Mouse (Mus musculus): ENCODE data around the gene Safb. TPM values are rescaled to one million over a fixed set of nuclear protein-coding genes. Genes with fewer than 3 reads are reported as not detected.
A peak's percentile ranks its signal among the peaks of the same experiment; 100 is the strongest.
"Not testable (repeated sequence)": the region's sequence is repeated elsewhere in the genome, so short reads cannot be mapped to it uniquely, and the experiment has no call there.

The Safb gene
- polyA plus RNA-seq, 1 experiment from 2014 or later, result 119 TPM

GRCm38 (mm10) chr17:56611323-56611722 lies 26.7 kb downstream of the Safb start:
- Histone ChIP-seq H3K9me3 (ENCODE audit: control insufficient read depth, low read length) (no peaks in the 10 kb centered on the region), H3K4me2 (ENCODE audit: low read depth, severe bottlenecking) (no peak overlapping the region), H3K4me3 (ENCODE audit: low read depth, low read length) (no peak overlapping the region), H3K36me3 (ENCODE audit: control insufficient read depth, insufficient read depth, low read length) (peaks cover 23% of the 10 kb centered on the region), H3K27ac (replicated peaks; ENCODE audit: low read depth, low read length) (no peak overlapping the region), H3K9ac (ENCODE audit: low read length) (no peak overlapping the region), H3K4me1 (ENCODE audit: control insufficient read depth, insufficient read depth, low read length) (peaks cover 12% of the 10 kb centered on the region), H3K27me3 (ENCODE audit: control insufficient read depth, insufficient read depth, low read length) (no peaks in the 10 kb centered on the region)
- no peak for DNase-seq (ENCODE audit: low spot score)
- WGBS, result 69% methylated on average over 2 of the region's 2 CpGs
- ATAC-seq (ENCODE audit: insufficient number of reproducible peaks, low FRiP score, low TSS enrichment, low read depth), result no peak

GRCm38 (mm10) chr17:56611861-56612564 lies 27.4 kb downstream of the Safb start:
- peaks cover 12% of the 10 kb centered on the region for H3K4me1 ChIP-seq (ENCODE audit: control insufficient read depth, insufficient read depth, low read length)
- H3K27ac ChIP-seq (replicated peaks; ENCODE audit: low read depth, low read length), result no peak overlapping the region
- H3K36me3 ChIP-seq (ENCODE audit: control insufficient read depth, insufficient read depth, low read length), result peaks cover 18% of the 10 kb centered on the region
- no peaks in the 10 kb centered on the region for H3K27me3 ChIP-seq (ENCODE audit: control insufficient read depth, insufficient read depth, low read length)
- no peak overlapping the region for H3K4me2 ChIP-seq (ENCODE audit: low read depth, severe bottlenecking)
- DNase-seq (ENCODE audit: low spot score) (peak; percentile 48), ATAC-seq (ENCODE audit: insufficient number of reproducible peaks, low FRiP score, low TSS enrichment, low read depth) (no peak)
- peak overlapping the region; percentile 10; the same call in 1 of the 2 replicates for H3K4me3 ChIP-seq (ENCODE audit: low read depth, low read length)
- WGBS, result 16% methylated on average over 14 of the region's 14 CpGs
- no peaks in the 10 kb centered on the region for H3K9me3 ChIP-seq (ENCODE audit: control insufficient read depth, low read length)
- H3K9ac ChIP-seq (ENCODE audit: low read length), result no peak overlapping the region

GRCm38 (mm10) chr17:56612565-56612939 lies 27.9 kb downstream of the Safb start:
- not testable (repeated sequence) for H3K9me3 ChIP-seq (ENCODE audit: control insufficient read depth, low read length); DNase-seq (ENCODE audit: low spot score); H3K9ac ChIP-seq (ENCODE audit: low read length); H3K27me3 ChIP-seq (ENCODE audit: control insufficient read depth, insufficient read depth, low read length); H3K4me2 ChIP-seq (ENCODE audit: low read depth, severe bottlenecking); ATAC-seq (ENCODE audit: insufficient number of reproducible peaks, low FRiP score, low TSS enrichment, low read depth); H3K4me3 ChIP-seq (ENCODE audit: low read depth, low read length); H3K27ac ChIP-seq (replicated peaks; ENCODE audit: low read depth, low read length)
- 80% methylated on average over 10 of the region's 10 CpGs for WGBS
- Histone ChIP-seq H3K36me3 (ENCODE audit: control insufficient read depth, insufficient read depth, low read length) (peaks cover 19% of the 10 kb centered on the region), H3K4me1 (ENCODE audit: control insufficient read depth, insufficient read depth, low read length) (peaks cover 12% of the 10 kb centered on the region)

DNA sequence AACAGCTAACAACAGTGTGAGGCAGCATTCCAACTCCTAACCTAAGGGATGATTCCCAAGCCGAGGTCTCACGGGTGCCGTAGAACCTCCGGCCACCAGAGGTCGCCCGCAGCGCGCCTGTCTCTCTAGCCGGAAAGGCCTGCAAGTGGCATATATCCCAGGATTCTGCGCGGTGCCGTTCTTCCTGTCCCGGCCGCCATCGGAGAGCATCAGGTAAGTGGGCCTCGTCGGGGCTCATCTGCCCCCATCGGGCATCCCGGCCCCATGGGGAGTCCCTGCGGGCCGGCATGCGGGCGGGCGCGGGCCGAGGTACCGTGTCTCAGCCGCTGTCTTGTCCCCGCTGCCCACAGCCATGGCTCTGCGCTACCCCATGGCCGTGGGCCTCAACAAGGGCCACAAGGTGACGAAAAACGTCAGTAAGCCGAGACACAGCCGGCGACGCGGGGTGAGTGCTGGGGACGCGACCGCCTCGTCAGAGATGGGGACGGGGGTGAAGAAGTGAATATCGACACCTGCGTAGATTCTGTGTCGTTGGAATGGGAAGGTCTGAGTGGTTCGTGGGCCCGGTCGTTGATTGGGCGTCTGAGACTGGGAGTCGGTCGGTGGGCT lies 28.7 kb downstream of the Safb start, which contains the start of gene Rpl36:
Gene Rpl36 (plus strand): TSS at position 181 of the 609 bp plus-strand sequence.
- no peaks in the 10 kb centered on the region for H3K27me3 ChIP-seq (ENCODE audit: control insufficient read depth, insufficient read depth, low read length)
- H3K36me3 ChIP-seq (ENCODE audit: control insufficient read depth, insufficient read depth, low read length), result peaks cover 27% of the 10 kb centered on the region
- H3K4me1 ChIP-seq (ENCODE audit: control insufficient read depth, insufficient read depth, low read length), result peaks cover 12% of the 10 kb centered on the region
- DNase-seq (ENCODE audit: low spot score), result peak; percentile 99
- peak within 1 kb of the TSS; percentile 84 for H3K4me2 ChIP-seq (ENCODE audit: low read depth, severe bottlenecking)
- ATAC-seq (ENCODE audit: insufficient number of reproducible peaks, low FRiP score, low TSS enrichment, low read depth), result peak; percentile 45; the same call in 1 of the 2 replicates
- H3K27ac ChIP-seq (replicated peaks; ENCODE audit: low read depth, low read length), result peak within 1 kb of the TSS; percentile 85
- peak within 1 kb of the TSS; percentile 84 for H3K9ac ChIP-seq (ENCODE audit: low read length)
- under 1% methylated on average over 52 of the region's 52 CpGs for WGBS
- peak within 1 kb of the TSS; percentile 67 for H3K4me3 ChIP-seq (ENCODE audit: low read depth, low read length)
- no peaks in the 10 kb centered on the region for H3K9me3 ChIP-seq (ENCODE audit: control insufficient read depth, low read length)

- Histone ChIP-seq H3K27ac (replicated peaks; ENCODE audit: low read depth, low read length) (peak overlapping the region; percentile 85), H3K9ac (ENCODE audit: low read length) (peak overlapping the region; percentile 84), H3K4me3 (ENCODE audit: low read depth, low read length) (peak overlapping the region; percentile 67), H3K4me2 (ENCODE audit: low read depth, severe bottlenecking) (peak overlapping the region; percentile 84), H3K36me3 (ENCODE audit: control insufficient read depth, insufficient read depth, low read length) (peaks cover 29% of the 10 kb centered on the region)
- H3K27me3 ChIP-seq (ENCODE audit: control insufficient read depth, insufficient read depth, low read length); ATAC-seq (ENCODE audit: insufficient number of reproducible peaks, low FRiP score, low TSS enrichment, low read depth); H3K4me1 ChIP-seq (ENCODE audit: control insufficient read depth, insufficient read depth, low read length); H3K9me3 ChIP-seq (ENCODE audit: control insufficient read depth, low read length): not testable (repeated sequence)
- peak; percentile 46 for DNase-seq (ENCODE audit: low spot score)
- WGBS, result under 1% methylated on average over 25 of the region's 26 CpGs
Measured at GRCm38 (mm10) chr17:56613893-56614292, 29.3 kb downstream of the Safb start.

DNA sequence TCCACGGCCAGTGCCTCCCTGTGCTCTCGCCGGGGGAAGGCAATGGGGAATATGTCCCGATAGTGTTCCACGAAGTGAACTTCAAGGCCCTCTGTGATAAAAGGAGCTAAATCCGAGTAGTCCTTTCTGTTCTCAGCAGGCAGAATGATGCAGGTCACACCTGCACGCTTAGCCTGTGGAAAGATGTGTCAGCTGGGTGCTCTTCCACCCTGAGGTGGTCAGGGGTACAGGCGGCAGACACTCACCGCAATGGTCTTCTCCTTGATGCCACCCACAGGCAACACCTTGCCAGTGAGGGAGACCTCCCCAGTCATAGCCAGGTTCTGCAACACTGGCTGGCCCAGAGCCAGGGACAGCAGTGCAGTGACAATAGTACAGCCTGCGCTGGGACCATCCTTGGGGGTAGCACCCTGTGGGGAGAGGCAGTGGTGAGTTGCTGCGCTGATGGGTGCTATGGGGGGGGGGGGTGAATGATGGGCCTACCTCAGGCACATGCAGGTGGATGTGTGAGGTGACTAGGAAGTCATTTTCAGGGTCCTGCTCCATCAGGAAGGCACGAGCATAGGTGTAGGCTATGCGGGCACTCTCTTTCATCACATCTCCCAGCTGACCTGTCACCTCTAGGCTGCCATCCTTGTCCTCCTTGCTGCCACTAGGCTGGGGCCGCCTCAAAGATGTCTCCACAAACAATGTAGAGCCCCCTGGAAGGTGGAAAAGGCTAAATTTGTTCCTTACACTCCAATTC lies 29.9 kb downstream of the Safb start:
- H3K27me3 ChIP-seq (ENCODE audit: control insufficient read depth, insufficient read depth, low read length), result no peaks in the 10 kb centered on the region
- peak overlapping the region; percentile 67 for H3K4me3 ChIP-seq (ENCODE audit: low read depth, low read length)
- peak overlapping the region; percentile 84 for H3K4me2 ChIP-seq (ENCODE audit: low read depth, severe bottlenecking)
- no peak for ATAC-seq (ENCODE audit: insufficient number of reproducible peaks, low FRiP score, low TSS enrichment, low read depth)
- 26% methylated on average over 14 of the region's 14 CpGs for WGBS
- peaks cover 33% of the 10 kb centered on the region for H3K36me3 ChIP-seq (ENCODE audit: control insufficient read depth, insufficient read depth, low read length)
- peak; percentile 31 for DNase-seq (ENCODE audit: low spot score)
- H3K27ac ChIP-seq (replicated peaks; ENCODE audit: low read depth, low read length), result no peak overlapping the region
- H3K9ac ChIP-seq (ENCODE audit: low read length), result peak overlapping the region; percentile 84
- no peaks in the 10 kb centered on the region for H3K9me3 ChIP-seq (ENCODE audit: control insufficient read depth, low read length)
- peaks cover 8% of the 10 kb centered on the region for H3K4me1 ChIP-seq (ENCODE audit: control insufficient read depth, insufficient read depth, low read length)

DNA sequence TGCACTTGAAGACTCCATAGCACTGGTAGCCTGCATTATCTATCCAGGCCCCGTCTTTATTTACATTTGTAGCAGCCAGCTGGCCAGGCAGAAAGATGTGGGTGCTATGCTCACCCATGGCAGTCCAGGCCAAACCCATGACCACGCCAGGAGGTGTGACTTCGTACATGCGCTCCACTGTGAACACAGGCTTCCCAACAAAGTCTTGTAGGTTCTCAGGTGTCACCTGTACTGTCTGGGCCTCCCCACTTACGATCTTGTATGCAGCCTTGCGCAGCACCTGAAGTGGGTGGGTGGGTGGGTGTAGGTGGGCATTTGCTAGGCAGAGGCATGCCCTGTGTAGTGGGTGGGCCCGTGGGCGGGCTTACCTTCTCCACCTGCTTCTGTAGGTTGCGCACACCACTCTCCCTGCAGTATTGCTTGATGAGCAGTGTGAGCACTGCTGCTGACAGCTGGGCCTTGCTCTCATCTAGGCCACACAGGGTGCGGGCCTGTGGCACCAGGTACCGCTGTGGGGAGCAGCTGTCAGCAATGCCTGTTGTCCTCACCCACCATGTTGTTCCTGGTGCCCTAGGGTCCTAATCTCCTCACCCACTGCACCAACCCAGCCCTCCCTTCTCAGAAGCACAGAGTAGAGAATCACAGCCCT lies 30.6 kb downstream of the Safb start:
- DNase-seq (ENCODE audit: low spot score) (no peak), ATAC-seq (ENCODE audit: insufficient number of reproducible peaks, low FRiP score, low TSS enrichment, low read depth) (no peak)
- 89% methylated on average over 11 of the region's 11 CpGs for WGBS
- Histone ChIP-seq H3K27ac (replicated peaks; ENCODE audit: low read depth, low read length) (no peak overlapping the region), H3K36me3 (ENCODE audit: control insufficient read depth, insufficient read depth, low read length) (peaks cover 36% of the 10 kb centered on the region), H3K4me2 (ENCODE audit: low read depth, severe bottlenecking) (peak overlapping the region; percentile 84; the same call in 1 of the 2 replicates), H3K27me3 (ENCODE audit: control insufficient read depth, insufficient read depth, low read length) (no peaks in the 10 kb centered on the region), H3K4me1 (ENCODE audit: control insufficient read depth, insufficient read depth, low read length) (peaks cover 8% of the 10 kb centered on the region), H3K9me3 (ENCODE audit: control insufficient read depth, low read length) (no peaks in the 10 kb centered on the region), H3K4me3 (ENCODE audit: low read depth, low read length) (no peak overlapping the region; the same call in 1 of the 2 replicates), H3K9ac (ENCODE audit: low read length) (no peak overlapping the region)

DNA sequence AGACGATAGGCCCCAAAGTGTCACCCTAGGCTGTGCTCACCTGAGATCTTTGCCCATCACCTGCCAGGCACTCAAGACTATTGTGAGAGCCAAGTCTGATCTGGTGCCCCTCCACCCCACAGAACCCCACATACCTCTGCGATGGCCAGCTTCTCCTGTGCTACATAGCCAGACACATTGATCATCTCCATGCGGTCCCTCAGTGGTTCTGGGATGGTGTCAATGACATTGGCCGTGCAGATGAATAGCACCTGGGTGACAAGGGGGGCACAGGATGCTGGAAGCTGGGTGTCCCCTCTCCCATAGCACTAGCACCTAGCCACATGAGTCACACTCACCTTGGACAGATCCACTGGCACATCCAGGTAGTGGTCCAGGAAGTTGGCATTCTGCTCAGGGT lies 31.2 kb downstream of the Safb start:
- peaks cover 40% of the 10 kb centered on the region for H3K36me3 ChIP-seq (ENCODE audit: control insufficient read depth, insufficient read depth, low read length)
- no peak overlapping the region for H3K9ac ChIP-seq (ENCODE audit: low read length)
- no peak for DNase-seq (ENCODE audit: low spot score)
- H3K4me1 ChIP-seq (ENCODE audit: control insufficient read depth, insufficient read depth, low read length), result peaks cover 8% of the 10 kb centered on the region
- 95% methylated on average over 4 of the region's 4 CpGs for WGBS
- no peak overlapping the region for H3K4me3 ChIP-seq (ENCODE audit: low read depth, low read length)
- H3K27ac ChIP-seq (replicated peaks; ENCODE audit: low read depth, low read length), result no peak overlapping the region
- no peak overlapping the region for H3K4me2 ChIP-seq (ENCODE audit: low read depth, severe bottlenecking)
- ATAC-seq (ENCODE audit: insufficient number of reproducible peaks, low FRiP score, low TSS enrichment, low read depth), result no peak
- no peaks in the 10 kb centered on the region for H3K9me3 ChIP-seq (ENCODE audit: control insufficient read depth, low read length)
- no peaks in the 10 kb centered on the region for H3K27me3 ChIP-seq (ENCODE audit: control insufficient read depth, insufficient read depth, low read length)

All from limb, embryonic 11.5 days (tissue).